Mouse (Mus musculus): ENCODE data around the gene Epb41.

- TF ChIP-seq POLR2A (IDR thresholded peaks at IDR 0.05; ENCODE audit: low read depth, low read length) (no peak), CTCF (IDR thresholded peaks at IDR 0.05; ENCODE audit: extremely low read depth, insufficient read length, insufficient replicate concordance, low read depth, low read length) (no peak)
Observed at GRCm38 (mm10) chr4:131981755-131982154, 93.4 kb downstream of the Epb41 start.
